Mouse (Mus musculus): ENCODE results near the gene Twist1.

DNA sequence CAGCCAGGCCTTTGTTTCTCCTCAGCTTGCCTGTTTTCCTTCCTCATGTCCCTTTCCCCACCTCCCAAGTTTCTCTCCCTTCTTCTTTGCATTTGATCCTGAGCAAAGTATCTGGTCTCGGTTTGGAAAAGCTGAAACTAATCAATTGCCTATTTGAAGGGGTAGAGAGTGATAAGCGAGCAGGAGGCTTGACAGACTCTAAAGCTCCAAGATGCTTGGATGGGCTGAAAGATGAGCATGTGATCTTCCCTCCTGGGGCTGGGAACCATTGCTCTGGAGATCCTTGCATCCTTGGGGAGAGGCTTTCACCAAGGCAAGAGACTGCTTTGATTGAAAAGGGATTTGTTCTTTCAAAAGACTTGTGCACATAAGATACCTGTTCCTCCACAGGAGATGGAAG is 7.0 kb downstream of the Twist1 start:
- no peak for TF ChIP-seq GATA1 (IDR thresholded peaks at IDR 0.05; ENCODE audit: borderline replicate concordance, low read length)
- no peak for TF ChIP-seq FLI1 (IDR thresholded peaks at IDR 0.05; ENCODE audit: low read length)
